Mouse (Mus musculus) cerebellum, adult 9-10 months (tissue): ENCODE data around the gene Bpifa6.

Source experiments
- DNase-seq: peaks from one replicate; pipeline ENCODE4 v3.0.0; 2022

The Bpifa6 gene

GRCm38 (mm10) chr2:154044743-154045142, 70.0 kb downstream of the Bpifa6 start:
- DNase-seq = no peak
